Mouse (Mus musculus) B cell, adult 2 months (primary cell): ENCODE results near the gene Atp13a2.

ENCODE experiments used
- DNase-seq, 2 experiments: peaks; one replicate each; pipeline ENCODE4 v3.0.0; 2022

Atp13a2 gene

DNA sequence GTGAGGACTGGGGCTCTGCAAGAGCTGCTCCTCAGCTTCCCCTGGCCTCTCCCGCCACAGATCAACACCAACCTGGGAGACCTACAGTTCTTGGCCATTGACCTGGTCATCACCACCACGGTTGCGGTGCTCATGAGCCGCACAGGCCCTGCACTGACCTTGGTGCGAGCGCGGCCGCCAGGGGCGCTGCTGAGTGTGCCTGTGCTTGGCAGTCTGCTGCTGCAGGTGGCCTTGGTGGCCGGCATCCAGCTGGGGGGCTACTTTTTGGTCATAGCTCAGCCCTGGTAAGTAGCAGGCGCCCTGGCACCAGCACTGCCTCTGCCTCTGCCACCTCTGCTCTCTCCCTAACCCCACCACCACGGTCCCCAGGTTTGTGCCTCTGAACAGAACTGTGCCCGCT lies 19.3 kb downstream of the Atp13a2 start:
- DNase-seq: no peak

DNA sequence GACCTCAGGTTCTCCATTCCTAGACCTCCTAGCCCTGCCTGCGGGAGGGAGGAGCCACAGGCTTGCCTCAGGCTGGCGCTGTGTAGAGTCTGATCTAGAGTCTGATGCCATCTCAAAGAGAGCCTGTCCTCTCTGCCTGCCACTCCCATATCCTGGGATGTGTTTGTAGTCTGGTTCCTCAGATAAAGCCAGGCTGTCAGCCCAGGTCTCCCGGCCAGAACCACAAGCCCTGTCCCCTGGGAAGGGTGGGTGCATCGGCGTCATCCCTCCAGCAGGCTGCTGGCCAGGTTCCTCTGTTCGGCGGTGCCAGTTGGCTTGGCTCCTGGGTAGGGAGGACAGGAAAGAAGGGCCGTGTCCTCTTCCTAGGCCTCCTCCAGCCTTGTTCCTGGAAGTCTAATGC lies 21.4 kb downstream of the Atp13a2 start:
- no peak for DNase-seq

DNA sequence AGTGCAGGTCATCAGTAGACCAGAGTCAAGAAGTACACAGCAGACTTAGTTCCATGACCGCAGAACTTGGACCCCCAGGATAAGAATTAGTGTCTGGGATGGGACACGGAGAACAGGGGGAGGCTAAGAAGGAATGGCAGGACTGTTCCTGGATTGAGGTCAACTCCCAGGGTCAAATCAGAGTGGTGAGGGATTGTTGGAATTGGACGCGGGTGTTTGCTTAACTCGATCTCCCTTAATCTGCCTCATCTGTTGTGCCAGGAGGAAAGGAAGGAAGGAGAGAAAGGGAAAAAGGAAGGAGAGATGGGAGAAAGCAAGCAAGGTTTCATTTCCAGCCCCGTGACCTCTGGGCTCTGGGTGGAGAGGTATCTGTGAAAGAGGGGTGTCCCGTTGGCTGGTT lies 23.4 kb downstream of the Atp13a2 start, which contains the start of gene Mfap2:
Gene Mfap2, plus strand, starts transcription at position 301 of the 400 bp plus-strand sequence.
- DNase-seq: no peak

DNA sequence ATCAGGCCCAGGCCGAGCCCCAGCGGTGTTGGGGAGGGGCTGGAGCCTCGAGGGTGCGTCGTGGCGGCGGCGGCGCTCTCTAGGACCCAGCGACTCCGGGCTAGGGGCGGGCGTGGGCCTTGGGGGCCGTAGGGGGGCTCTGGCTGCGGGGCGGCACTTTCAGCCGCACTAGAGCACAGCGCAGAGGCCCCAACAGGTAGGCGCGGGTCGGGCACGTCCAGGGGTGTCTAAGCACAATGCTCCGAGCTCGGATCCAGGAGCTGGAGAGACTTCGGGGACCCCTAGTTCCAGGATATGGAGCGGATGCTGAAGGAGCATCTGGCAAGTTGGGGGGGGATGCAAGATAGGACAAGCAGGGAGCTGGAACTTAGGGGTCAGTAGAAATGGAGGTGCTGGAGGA lies 23.9 kb downstream of the Atp13a2 start:
- DNase-seq: no peak

DNA sequence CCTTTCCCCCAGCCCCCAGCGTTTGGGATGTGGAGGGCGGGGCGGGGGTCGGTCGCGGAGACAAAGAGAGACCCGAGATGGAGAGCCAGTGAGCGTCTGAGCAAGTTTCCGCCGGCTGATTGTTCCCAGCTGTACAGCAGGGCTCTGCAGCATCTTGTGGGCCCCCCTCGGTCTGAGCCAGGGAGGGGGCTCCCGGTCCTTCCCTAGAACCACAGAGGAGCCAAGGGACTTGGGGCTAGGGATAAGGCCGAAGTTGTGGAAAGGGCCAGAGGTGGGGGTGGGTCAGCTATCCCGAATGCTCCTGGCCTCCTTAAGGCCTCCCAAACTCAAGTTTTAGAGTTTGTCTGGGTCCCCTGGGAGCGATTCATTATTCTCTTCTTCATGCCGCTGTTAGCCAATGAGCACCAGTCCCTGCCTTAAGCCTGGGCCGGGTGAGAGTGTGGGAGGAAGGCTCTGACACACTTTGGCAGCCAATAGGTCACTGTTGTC lies 24.3 kb downstream of the Atp13a2 start:
- DNase-seq: no peak

DNA sequence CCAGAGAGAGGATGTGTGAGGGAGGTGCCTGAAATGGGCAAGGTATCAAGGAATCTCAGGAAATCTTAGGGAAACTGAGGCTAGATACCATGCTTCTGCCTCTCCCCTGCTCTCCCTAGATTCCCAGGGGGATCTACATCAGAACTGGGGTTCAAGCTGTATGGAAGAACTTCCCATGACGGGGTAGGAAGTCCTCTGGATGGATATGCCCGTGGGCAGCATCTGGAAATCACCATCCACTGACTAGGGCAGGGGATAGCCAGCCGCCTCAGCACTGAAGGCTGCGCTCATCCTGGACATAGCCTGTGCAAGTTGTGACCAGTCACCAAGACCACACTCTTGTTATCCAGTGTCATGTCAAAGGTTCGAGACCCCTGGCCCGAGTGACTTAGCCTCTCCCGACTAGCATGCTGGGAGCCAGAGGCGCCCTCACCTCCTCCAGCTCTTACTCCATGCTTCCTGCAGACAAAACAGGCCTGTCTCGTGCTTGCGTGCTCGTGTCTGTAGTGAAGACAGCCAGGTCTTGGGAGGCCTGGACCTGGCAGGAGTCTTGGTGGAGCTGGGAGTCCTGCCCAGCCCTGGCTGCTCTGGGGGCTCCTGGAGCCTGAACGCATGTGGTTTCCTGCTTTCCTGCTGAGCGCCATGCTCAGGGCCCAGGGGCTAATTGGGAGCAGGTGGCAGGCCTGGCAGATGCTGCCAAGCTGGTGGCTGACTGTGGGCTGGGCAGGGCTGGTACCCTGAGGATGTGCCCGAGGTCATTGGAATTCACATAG lies 25.1 kb downstream of the Atp13a2 start:
- DNase-seq: no peak

DNA sequence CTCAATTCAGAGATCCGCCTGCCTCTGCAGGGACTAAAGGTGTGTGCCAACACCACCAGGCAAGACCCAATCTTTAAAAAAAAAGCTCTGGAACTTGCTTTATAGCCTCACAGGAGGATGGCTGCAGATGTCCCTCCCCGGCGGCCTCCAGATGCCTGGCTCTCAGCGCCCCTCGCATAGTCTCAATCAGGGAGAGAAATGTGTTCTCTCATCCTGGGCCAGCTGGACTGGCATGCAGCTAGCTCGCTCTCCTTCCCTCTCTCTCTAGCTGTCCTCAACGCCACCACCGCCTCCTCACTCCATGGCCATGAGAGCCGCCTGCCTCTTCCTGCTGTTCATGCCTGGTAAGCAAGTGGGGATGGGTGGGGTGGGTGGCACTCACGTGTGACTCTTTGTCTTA lies 25.9 kb downstream of the Atp13a2 start:
- no peak for DNase-seq

DNA sequence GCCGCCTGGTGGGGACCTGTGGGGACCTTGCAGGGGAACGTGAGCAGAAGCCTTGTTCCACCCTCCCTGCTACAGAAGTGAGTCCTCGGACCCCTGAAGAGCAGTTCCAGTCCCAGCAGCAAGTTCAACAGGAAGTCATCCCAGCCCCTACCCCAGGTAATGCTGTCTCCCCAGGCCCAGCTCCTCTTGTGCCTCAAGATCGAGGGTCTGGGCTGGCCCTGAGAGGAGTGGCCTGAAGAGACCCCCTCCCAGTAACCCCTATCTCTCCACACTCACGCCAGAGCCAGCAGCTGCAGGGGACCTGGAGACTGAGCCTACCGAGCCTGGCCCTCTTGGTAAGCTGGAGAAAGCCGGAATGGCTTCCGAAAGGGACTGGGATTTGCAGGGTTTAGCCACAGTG lies 27.4 kb downstream of the Atp13a2 start:
- DNase-seq: no peak

DNA sequence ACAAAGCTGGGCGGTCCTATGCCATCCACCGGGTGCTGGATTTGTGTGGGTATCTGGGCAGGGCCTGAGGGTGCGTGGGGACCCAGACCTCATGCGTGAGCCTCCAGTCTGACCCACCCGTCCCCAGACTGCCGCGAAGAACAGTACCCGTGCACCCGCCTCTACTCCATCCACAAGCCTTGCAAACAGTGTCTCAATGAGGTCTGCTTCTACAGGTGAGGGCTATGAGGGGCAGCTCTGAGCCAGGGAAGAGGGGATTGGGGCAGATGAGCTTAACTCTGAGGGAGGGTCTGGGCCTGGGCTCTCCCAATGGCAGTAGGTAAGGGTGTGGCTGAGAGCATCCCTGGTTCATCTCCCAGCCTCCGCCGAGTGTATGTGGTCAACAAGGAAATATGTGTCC lies 28.2 kb downstream of the Atp13a2 start:
- DNase-seq: no peak

DNA sequence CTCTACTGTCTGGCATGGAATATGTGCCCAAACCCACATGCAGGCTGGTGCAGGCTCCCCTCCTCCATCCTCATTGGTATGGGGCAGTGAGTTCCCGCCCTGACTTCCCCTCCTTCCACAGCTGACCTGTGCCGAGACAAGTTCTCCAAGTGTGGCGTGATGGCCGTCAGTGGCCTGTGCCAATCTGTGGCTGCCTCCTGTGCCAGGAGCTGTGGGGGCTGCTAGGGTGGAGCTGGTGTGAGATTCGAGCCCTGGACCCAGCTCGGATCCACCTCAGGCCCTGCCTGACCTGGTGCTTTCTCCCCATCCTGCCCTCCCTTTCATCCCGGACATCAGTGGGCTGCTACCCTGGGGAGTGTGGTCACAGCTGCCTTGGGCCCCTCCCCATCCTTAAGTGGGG lies 28.7 kb downstream of the Atp13a2 start:
- no peak for DNase-seq

DNA sequence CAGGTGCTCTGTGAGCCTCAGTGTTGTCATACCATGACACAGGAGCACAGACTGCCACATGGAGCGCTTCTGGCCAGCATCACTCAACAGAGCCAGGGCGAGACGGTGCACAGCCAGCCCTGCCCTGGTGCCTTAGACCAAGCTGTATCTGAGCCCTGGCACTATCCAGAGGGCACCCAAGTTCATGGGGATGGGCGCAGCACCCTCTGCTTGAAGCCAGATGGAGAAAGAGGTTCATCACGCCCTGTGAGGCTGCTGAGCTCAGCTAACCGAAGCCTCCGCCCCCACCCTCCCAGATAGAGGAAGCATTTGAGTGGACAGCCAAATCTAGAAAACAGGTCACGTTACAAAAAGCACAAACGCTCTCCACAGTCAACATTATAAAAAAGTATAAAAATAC lies 29.6 kb downstream of the Atp13a2 start:
- DNase-seq: no peak

DNA sequence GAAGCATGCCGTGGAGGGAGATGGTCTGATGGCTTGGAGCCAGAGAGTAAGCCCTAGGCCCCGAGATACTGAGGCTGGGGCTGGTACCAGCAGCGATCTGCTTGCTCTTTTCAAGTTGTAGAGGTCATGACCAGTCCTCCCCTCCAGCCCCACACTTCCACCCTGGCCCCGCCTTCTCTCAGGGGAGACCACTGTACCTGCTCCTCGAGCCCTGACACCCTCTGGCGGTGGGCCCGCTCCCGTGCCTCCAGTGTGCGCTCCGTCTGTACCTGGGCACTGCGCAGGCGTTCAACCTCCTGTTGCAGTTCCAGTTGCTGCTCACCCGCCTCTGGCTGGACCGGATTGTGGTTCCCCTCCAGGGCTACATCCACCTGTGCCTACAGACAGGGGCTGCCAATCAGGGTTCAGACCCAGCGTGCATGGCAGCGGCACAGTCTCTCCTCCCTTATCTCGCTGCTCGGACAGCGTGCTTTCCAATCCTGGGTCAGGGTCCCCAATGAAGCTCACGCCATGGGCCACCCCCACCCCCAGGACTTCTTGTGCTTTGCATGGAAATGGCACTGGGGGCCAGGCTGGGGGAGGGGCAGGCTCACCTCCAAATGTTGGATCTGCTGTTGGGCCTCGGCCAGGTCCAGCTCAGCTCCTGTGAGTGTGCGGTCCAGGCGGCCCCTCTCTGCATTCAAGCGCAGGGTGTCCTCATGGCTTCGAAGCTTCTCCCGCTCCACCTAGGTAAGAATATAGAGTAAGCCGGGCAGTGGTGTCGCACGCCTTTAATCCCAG lies 31.2 kb downstream of the Atp13a2 start:
- no peak for DNase-seq

DNA sequence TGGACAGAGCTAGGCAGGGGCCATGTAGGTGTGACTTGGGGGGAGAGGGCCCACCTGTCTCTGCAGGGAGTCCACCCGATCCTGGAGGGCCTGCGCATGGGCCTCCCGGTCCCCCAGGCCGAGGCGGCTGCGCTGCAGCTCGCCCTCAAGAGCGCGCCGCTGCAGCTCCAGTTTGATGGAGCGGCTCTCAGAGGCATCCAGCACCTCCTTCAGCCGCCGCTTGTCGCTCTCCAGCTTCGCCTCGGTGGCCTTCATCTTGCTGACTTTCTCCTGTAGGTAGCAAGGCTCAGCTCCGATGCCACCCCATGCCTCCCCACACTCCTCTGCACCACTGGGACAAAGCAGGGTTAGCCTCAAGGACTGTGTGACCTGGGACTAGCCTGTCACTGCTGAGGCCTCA lies 33.5 kb downstream of the Atp13a2 start:
- DNase-seq: no peak

DNA sequence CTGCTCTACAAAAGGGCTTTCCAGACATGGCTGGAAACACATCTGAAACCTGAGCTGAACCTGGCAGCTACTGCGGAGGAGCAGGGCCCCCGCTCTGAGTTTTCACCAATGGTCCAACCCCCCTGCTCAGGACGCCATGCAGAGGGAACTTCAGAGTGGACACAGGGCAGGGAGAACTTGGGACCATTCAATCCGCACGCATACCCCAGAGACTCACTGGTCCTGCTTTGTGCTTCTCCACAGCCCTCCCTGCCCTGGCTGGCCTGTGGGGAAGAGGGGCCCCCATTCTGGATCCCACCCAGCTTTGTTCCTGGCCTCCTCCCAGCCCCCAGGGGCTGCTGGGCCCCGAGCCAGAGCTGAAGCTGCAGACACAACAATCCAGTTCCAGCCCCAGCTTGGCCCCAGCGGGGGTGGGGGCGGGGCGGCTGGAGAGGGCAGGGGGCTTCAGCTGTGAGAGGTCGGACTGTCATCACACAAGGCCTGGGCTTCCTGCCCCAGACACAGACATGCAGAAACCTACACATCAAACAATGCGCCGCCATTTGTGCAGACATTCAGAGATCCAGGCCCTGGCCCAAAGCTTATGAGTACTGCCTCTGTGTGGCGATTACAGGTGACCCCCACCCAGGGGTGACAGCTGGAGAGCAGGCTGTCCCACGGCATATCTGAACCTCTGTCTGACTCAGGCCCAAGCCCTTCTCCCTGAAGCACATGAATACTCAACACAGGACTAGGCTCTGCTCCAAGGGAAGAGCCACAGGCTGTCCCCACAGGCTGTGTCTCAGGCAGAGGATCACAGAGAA lies 34.3 kb downstream of the Atp13a2 start:
- no peak for DNase-seq

DNA sequence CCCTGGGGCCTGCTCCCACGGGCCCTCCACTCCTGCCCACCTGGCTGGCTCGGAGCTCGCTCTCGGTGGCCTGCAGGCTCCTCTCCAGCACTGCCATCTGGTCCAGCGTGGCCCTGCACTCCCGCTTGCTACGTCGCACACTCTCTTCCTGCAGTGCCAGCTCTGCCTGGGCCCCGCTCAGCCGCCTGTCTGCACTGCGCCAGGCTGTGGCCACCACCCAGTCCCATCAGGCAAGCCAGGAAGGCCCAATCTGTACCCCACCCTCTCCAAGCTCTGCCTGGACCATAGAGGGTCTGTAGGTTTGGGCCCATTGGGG lies 34.9 kb downstream of the Atp13a2 start:
- DNase-seq: no peak

DNA sequence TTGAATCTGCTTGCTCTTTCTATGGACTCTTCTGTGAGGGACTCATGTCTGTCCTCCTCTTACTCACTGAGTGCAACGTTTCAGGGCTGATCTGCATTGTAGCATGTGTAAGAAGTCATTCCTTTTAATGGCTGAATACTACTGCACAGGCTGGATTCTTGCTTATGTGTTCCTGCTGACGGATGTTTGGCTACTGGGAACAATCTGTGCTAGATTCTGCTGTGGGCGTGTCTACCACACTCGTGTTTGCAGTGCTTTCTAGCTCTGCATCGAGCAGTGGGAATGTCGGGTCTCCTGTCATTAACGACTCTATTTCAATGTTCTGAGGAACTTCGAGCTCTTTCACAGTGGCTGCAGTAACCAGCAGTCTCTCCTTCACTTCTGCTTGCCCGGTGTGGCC lies 37.4 kb downstream of the Atp13a2 start:
- DNase-seq: no peak

DNA sequence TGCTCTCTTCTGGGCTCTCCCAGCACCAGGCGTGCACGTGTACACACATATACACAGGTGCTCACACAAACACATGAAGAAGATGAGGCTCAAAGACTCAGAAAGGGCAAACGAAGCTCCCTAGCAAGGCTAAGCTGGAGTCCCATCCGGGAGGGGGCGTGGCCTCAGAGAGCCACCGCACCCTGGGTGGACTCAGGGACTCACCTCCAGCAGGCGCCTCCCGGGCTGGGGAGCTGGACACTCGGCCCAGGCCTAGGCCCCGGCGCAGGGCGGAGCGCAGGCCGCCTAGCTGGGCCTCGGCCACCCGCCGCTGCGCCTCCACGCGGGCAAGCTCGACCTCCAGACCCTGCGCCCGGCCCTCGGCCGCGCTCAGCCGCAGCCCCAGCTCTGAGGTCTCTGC lies 38.3 kb downstream of the Atp13a2 start:
- no peak for DNase-seq

DNA sequence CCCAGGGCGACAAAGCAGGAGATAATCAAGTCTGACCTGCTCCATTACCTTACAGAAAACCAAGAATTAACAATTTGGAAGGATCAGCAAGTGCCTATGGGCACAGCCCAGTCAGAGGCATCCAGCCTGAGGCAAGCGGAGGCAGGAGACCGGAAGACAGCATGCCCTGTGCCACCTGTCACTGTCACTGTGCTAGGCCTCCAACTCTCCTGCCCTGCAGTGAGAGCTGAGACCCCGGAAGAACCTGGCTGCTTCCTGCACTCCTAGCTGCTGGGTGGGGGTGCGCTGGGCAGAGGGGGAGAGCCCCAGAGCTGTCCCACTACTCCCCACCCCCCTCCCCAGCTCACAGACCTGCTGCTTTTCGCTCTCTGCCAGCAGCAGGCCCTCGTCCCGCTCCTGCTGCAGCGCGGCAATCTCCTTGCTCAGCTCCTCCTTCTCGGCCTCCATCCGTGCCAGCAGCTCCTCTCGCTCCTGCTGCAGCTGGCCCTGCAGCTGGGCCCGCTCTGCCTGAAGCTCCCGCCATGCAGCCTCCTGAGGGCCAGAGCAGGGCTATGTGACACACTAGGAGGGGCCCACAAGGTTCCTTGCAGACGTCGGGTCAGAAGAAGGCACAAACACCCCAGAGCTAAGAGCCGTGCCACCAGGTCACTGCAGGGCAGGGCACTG lies 44.0 kb downstream of the Atp13a2 start:
- no peak for DNase-seq

DNA sequence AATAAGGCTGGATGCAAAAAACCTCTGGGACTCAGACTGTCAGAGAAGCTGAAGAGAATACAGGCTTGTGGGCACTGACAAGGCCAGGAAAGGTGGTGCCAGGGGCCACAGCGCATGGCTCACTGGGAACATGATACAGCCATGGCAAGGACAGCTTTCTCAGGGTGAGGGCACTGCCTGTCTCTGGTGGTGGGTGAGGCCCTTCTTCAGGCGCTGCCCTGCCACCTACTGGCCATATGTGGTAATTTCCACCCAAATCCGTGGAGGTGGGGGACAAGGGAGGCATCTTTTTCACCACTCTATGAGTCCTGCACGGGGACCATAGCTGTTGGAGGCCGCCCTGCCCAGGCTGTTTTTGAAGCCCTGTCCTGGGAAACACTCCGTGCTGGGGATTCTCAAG lies 45.1 kb downstream of the Atp13a2 start:
- DNase-seq: peak; percentile 88 to 89

DNA sequence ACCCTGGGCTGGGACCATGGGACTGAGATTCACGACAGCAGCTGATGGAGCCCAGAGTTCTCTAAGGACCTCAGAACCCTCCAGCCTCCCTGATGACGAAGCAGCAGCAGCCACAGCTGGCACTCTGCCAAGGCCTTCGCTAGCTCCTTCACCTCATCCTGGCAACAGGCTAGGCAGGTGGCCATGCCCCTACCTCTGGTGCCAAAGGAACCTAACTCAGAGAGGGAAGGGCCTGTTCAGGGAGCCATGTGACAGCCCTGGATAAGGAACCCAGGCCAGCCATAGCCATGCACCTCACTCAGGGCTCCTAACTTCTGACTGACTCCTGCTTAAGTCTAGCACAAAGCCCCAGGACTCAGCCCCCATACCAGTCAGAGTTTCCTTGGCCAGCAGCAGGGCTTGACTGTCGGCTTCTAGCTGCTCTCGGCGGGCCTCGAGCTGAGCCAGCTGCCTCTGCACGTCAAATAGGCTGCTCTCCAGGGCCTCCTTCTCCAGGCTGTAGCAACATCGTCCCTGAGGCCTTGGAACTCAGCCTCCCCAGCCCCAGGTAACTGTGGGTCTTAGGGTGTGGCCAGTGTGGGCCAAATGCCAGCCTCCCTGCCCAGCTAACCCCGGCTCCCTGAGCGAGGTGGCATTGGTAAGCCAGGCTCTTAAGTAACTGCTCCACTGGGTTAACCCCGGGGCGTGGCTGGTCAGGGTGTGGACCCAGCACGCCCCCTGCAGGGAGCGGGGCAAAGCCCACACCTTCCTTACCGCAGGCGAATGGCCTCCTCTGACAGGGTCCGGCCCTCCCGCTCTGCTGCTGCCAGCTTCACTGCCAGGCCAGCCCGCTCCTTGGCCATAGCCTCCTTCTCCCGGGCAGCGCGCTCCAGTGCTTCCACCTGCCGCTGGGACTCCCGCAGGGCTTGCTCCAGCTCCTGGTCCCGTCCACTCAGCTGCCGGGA lies 47.2 kb downstream of the Atp13a2 start:
- DNase-seq: no peak

DNA sequence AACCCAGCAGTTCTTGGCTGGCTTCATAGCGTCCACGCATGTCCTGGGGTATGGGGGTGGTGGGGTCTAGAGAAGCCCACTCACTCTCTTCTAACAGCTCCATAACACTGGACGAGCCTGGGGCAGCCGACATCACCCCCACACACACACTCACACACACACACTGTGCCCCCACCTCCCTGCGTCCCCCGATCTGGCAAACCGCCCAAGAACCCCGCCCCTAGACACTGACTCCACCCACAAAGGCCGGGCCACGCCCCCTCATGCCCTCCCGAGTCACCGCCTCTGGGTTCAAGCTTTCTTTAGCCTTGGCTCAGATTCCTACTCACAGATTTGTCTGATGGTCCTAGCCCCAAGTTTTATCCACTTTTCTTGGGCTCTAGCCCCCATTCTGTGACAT lies 54.4 kb downstream of the Atp13a2 start:
- DNase-seq: no peak

DNA sequence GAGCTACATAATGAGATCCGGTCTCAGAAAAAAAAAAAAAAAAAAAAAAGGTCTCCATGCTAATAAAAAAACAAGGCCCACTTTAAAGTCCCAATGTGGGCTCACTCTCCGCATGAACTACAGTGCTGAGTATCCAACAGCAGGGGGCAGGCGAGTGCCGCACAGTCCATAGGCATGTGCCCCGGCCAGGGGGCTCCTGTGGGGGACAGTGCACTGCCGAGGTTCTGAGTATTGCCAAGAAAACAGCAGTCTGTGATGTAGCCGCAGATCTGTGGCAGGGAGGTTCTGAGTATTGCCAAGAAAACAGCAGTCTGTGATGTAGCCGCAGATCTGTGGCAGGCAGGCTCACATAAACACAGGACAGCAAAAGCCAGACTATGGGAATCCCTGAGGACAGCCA lies 58.1 kb downstream of the Atp13a2 start:
- peak; percentile 76 to 78 for DNase-seq
